Mouse (Mus musculus) T-helper 2 cell (primary cell): Measurements from ENCODE around the gene Ttc12.

Experiments used
- in situ Hi-C: fragments of 300-600 bp; cut with MboI, MseI; formaldehyde crosslinking; loops from one replicate; pipeline ENCODE4 v1.15.1; 2025; ENCODE audit warnings: high pct_unique_total_duplicates

Ttc12 gene

DNA sequence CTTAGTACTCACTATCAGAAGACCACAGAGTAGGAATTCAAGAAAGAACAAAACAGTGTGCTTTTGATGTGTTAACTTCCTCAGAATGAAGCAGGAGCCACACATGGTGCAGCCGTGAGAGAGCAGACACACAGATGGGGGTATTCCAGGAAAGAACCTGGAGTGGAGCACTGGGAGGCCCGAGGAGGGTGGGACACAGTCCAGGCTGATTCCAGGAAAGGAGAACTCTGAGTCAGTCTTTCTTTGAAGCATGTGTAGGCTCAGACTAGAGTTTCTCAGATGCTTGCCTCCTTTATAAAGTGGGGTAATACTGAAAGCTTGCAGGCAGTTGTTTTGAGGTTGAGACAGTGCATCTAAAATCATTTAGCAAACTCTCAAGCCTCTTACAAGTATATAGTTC lies 93.8 kb downstream of the Ttc12 start:
- in situ Hi-C loops: no loop called here
